Mouse (Mus musculus) urinary bladder, adult 2 months (tissue): ENCODE results near the gene Ttc39b. TPM values are rescaled to one million over a fixed set of nuclear protein-coding genes. Genes with fewer than 3 reads are reported as not detected.
"Not testable (repeated sequence)": the region's sequence is repeated elsewhere in the genome, so short reads cannot be mapped to it uniquely, and the experiment has no call there.

Experiments used
- DNase-seq: peaks from one replicate; pipeline ENCODE4 v3.0.0; 2022; ENCODE audit warnings: low spot score
- polyA plus RNA-seq: library from polyadenylated mRNA; depleted of rRNA; stranded (reverse); fragments of >200 nt; gene quantifications from 2 replicates; pipeline ENCODE4 v1.2.3, GENCODE M21; 2012

Ttc39b gene
- polyA plus RNA-seq, 1 experiment: 6.2 TPM

DNA sequence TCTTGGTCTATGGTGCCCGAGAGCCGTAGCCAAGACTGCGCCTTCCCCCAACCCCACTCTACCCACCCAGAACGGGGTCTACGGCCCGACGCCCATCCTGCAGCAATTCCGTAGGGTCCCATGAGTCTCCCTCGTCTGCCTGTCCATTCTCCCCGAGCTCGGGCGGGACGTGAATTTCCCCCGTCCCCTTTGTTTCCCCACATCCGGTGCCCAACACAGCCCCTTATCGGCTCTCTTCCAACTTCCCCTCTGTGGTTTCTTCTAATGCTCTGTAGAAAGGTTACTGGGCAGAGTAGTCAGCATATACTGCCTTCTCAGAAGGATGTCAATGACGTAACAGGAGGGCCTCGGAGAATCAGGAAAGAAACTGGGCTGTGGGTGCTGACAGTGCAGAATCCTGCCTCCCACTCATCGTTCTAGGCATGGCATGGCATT, 50.4 kb downstream of the Ttc39b start:
- DNase-seq: no peak

DNA sequence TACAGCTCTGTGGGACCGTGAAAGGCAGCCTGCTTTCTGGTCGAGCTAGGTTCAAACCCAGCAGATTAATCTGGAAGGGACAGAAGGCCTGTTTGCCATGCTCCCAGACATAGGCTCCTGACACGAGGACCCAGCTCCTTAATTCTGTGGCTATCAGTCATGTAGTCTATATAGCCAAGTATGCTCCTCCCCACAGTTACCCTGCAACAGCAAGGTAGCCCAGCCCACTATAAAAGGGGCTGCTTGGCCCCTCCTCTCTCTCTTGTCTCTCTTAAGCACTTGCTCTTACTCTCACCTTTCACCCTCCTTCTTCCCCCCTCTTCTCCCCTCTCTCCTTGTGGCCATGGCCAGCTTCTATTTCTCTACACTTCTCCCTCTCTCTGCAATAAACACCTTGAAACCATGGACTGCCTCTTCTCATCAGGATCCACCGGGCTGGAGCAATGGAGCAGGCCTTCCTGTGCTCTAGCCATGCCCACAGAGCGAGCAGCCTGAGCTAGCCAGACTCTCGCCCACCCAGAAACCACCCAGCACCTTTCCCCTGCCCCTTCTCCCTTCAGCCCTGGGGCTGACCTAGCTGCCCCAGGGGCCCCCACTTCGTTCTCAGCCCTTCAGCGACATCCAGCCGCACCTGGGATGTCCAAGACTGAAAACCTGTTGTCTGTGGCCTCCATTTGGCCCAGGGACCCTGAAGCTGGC, 51.0 kb downstream of the Ttc39b start:
- no peak for DNase-seq

DNA sequence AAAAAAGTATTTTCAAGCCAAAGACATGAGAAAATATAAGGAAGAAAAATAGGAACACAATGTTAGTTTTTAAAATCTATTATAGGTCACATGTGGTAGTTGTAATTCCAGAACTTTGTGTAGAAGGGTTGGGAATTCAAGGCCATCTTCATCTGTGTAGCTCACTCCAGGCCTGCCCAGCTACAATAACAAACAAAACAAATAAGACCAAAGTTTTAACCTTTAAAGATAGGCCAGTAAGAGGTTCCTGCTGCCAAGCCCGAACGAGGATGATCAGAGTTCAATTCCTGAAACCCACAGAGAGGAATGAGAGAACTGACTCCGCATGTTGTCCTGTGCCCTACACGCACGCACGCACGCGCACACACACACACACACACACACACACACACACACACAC, 53.6 kb downstream of the Ttc39b start:
- no peak for DNase-seq

DNA sequence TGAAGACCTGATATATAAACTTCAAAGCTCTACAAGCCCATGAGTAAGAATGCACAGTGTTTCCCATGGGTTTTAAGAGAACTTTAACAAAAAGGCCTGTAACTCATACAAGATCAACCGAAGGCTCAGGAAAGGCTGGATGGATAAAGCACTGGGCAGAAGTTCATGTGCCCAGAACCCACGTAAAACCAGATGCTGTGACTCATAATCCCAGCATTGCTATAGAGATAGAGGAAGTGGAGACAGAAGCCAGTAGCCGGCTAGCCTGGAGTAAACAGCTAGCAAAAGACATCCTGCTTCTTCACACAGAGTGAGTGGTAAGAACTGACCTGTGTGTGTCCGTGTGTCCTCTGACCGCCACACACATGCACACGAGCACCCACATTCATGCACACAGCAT, 54.4 kb downstream of the Ttc39b start:
- no peak for DNase-seq

DNA sequence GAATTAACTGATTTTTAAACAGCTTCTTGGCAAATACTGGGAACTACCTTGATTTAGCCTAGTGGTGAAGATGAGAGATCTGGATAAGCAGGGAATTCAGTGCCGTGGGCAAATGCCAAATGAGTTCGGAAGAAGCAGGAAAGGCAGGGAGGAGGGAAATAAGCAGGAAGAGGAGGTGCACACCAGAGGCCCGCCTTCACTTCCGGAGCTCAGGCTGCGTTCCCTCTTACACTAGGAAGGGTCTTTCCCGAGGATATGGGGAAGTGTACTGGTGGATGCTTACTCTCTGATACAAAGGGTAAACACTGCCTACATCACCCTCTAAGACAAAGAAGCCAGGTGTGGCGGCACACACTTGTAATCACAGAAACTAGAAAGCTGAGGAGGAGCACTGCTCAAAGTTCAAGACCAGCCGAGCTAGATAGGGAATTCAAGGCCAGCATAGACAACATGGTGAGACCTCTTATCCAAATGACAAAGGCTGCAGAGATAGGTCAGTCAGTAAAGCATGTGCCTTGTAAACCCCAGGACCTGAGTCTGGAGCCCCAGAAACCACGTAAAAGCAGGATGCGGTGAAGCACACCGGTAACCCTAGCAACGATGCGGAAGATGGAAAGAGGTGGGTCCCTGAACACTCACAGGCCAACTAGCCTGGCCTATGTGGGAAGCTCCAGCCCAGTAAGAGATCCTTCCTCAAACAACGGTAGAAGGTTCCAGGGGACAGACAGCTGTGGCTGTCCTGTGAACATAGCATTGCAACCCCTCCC, 57.9 kb downstream of the Ttc39b start:
- no peak for DNase-seq

DNA sequence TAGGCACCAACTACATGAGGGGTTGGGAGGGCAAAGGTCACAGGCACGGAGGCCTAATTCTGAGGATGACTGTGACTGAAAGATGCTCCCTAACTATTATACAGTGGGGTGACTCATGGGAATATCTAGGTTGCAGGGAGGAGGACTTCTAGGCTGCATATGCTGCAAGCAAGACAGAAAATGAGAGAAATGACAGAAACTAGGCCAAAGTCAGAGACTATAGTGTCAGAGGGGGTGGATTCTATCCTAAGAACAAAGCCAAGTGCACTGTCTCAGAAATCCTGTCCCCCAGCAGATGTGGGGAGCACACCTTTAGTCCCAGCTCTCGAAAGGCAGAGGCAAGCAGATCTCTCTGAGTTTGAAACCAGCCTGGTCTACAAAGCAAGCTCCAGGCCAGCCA, 59.2 kb downstream of the Ttc39b start:
- no peak for DNase-seq

DNA sequence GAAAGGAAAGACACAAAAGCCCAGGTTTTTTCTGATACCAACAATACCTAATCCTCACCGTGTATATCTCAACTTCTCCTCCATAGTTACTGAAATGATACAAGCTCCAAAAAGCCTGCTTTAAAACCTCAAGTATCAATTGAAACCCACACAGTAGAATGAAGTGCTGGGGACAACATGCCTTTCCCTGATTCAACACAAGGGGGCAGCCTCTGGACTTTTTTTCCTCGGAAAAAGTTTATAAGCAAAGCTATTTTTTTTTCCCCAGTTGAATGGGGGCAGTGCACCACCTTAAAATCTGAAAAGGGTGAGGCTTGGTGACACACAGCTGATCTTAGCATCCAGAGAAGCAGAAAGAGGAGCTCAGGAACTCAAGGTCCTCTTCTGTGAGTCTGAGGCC, 62.1 kb downstream of the Ttc39b start:
- no peak for DNase-seq

DNA sequence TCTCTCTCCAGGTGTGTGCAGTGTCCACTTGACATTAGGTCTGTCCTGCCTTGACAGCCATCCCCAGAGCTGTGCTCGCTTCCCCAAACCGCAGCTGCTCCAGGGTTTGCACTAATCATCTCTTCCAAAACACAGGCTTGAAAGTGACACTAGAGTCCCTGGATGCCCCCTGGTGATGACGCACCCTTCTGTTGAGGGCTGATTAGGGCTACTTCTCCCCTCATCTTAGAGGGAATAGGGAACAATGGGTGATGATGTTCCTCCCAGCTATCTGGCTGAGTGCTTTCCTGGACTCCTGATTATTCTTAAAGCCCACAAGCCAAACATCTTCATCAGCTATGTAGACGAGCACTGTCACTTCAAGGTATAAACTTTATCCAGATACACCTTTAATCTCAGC, 64.4 kb downstream of the Ttc39b start:
- no peak for DNase-seq

DNA sequence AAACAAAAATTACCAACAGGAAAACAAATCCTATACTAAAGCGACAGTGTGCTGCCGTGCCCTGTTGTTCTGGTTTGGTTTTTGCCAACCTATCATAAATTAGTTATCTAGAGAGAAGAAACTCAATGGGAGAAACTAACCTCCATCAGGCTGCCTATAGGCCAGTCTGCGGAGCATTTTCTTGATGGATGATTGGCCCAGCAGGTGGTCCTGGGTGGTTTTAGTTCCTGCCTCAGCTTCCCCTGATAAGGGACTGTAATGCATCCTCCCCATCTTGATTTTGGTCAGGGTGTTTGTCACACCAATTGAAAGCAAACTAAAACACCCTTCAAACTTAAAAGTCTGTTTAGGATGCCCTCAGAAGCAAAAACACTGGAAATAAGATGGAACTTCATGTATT, 65.8 kb downstream of the Ttc39b start:
- DNase-seq: no peak

DNA sequence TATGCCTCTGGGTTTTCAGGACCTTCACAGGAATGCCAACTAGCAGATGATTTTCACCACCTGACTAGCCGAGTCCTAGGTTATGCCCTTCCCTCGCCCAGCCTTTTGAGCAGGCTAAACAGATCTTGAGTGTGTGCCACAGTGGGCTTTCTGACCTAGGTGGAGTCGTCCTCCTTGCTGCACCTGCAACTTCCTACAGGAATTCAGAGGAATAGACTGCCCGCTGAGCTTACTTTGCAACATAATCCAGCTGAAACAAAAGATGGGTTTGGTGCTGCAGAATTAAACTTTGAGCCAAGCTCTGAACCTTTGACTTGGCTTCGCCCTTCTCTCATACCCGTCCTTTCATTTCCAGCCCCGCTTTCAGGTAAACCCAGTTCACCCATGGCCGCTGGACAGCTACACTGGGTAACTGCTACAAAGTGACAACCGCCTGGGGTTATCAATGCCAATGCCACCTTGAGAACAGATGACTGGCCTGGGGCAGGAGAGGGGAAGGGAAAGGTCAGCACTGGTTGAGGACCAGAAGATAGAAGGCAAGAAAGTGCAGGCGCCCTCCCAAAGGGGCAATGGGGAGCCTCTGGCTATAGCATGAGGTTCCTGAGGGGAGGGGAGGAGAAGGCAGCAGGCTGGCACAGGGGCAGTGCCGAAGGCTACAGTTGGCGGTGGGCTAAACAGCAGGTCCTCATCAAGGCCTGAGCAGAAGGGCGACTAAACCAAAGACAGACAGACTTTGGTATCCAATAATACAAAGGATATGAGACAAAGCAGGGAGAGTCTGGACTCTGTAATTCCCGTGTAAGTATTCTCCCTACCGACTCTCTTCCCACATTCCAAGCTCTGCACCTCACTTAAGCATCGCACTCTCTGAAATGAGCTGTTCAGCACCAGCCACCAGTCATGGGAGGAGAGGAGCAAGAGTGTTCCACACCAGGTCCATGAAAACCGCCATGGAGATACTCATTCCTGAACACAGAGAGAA, 66.5 kb downstream of the Ttc39b start:
- DNase-seq: no peak

DNA sequence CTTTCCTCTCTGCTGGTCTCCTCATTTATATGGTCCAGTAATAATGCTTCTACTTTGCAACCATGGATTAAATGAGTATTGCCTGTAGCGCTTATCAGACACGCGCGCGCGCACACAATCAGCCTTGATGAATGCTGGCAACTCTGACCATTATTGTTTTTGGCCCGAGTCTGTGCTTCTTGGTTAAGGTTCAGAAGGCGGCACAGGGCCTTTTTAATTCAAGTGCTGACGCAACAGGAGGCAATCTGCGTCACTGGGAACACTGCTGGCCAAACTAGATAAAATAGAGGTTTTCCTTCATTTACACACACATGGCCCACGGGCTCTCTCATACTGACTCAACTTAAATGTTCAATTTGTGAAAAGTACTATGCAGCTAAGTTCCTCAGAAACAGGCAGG, 67.3 kb downstream of the Ttc39b start:
- DNase-seq: no peak

DNA sequence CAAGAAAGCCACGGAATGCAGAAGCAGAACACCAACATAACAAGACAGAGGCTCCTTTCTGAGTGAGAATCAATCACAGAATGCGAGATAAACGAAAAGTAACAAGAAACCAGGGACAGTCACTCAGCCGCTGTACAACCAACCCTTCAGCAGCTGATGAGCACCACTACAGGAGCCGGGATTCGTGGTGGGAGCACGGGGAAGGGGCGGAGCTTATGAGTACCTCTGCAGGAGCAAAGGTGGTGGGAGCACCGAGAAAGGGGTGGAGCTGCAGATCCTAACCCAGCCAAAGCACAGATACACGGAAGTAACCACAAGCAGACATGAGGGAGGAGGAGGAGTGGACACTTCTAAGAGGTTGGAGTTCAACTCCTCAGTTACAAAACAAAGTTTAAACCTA, 69.1 kb downstream of the Ttc39b start:
- no peak for DNase-seq

DNA sequence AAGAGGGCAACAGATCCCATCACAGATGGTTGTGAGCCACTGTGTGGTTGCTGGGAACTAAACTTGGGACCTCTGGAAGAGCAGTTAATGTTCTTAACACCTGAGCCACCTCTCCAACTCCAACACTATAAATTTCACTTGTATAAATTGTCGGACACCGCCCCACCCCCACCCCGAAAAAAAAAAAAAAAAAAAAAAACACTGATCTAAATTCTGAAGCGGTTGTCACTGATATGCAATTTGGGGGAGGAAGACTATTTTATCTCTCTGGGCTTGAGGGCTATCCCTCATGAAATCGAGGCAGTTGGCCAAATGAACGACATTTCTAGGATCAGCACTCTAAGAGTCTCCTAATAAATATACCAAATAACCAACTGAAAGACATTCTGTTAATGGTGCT, 70.4 kb downstream of the Ttc39b start:
- DNase-seq: no peak

DNA sequence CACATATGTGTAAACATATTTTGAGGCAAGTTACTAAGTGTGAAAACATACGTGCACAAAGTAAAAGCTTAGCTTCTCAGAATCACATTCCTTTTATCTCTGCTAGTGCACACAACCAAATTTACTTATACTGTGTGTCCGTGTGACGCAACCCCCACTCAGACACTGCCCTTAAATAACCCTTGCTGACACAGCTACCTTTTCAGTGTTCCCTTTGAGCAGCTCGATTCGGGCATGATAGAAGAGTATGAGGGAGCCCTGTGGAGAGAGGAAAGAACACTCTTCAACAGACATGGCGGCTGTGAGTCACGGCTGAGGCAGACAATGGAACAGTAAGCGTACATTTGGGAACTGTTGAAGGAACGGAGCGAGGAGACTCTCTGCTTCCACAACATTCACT, 80.3 kb downstream of the Ttc39b start:
- DNase-seq: no peak

DNA sequence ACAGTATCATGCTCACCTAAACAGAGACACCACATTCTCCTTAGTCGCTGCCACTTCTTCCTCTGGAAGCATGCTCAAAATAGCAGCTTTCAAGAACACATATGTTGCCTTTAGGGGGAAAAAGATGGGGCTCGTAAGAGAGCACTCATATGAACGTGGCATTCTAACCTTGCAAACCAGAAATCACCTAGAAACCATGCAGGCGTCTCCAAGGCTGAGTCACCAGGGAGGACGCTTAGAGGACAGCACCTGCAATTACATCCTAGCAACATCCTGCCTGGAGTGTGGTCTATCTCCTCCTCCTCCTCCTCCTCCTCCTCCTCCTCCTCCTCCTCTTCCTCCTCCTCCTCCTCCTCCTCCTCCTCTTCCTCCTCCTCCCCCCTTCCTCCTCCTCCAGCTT, 82.4 kb downstream of the Ttc39b start:
- no peak for DNase-seq

DNA sequence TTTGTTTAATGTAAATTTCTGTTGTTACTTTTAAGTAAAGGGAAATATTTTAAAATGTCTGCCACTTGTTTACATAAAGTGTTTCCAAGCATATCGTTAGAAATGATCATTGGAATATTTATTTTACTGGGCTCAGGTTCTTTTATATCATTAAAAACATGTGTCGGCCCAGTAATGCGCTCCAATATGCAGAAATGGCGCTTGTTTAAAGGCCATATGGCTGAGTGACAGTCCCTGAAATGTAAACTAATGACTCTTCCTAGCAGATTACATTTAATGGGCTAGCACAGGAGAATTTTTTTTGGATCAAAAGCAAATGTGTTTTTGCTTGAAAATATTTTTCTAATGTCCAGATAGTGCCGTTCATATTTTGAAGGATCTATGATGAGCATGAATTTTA, 86.4 kb downstream of the Ttc39b start:
- DNase-seq: no peak

DNA sequence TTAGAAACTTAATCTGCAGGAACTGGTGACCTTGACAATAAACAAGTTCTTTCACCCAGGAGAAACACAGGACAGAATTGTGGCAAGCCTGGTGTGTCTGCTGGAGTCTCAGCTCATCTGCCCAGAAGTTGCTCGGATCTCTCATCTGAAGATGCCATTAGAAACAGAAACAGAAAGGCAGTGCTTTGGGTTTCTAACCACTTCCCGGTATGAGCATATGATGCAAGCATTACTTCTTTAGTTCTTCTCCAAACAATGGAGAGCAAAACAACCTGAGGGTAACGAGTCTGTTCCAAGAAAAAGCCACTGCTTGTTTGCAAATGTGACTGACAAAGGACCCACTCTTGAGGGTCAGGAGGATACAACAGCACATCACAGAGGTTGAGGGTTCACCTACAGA, 88.8 kb downstream of the Ttc39b start:
- DNase-seq: not testable (repeated sequence)

DNA sequence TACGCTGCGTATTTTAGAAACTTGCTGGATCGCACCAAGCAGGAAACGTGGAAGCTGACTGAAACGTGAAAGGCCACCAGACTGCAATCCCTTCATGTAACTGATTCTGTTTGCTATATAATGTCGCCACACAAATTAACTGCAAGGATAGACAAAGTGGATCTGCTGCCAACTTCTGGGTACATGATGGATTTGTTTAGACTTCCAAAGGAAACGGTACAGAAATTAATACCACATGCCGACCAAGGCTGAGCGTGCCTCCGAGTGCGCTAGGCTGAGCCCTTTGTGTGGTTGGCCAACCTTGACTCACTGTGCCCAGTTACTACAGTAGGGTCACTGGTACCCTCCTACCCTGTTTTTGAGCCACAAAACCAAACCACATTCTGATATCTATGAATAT, 89.3 kb downstream of the Ttc39b start:
- no peak for DNase-seq

DNA sequence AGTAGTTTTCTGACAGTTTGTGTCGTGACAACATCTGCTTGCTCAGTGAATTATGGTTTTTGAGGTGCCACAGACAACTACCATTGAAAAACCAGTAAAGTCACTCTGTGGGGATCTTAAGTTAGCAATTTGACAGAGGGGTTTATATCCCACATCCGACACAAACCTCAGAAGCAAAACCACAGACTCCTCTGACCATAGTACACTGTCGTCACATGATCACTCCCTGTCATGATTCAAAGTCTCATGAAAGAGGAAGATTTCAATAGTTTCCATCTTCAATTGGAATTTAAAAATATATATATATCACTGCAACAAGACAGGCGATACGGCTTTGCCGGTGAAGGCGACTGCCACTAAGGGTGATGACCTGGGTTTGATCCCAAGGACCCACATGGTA, 89.9 kb downstream of the Ttc39b start:
- DNase-seq: no peak

DNA sequence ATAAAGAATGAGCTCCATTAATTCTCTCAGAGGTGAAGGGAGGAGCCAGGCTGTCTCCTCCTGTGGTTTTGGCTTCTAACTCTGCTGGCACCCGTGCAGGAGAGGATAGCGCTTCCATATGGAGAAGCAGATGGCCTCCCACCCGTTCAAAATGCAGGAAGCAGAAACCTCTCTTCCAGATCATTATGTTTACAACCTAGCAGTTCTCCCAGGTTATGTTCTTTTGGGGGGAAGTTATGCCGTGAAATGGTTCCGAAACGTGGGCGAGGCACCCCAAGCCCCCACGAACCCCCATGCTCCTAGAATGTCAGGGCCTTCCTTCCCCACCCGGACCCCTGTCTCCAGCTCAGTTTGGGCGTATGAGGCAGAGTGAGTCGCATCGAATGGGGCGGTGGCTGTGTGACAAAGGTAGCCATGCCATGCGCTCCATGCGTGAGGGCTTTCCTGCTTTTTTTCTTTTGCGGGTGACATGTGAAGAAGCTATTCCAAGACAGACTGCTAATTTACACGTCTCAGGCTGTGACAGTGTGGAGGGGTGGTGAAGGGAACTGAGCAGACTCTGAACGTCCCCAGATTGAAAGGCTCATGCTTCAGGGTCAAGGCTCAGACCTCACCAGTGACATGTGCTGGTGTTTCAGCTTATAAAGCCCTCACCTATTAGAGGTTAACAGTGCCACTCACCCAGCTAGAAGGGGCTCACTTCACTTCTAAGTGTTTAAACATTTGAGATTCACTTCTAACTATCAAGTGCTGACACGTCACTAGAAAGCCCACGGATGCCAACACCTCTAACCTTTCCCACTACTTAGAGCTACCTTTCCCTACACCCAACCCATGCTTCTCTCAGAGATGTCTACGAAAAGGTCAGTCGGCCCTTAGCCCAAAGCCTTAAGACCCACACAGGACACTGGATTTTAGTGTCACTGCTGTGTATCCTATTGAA, 90.6 kb downstream of the Ttc39b start:
- no peak for DNase-seq

DNA sequence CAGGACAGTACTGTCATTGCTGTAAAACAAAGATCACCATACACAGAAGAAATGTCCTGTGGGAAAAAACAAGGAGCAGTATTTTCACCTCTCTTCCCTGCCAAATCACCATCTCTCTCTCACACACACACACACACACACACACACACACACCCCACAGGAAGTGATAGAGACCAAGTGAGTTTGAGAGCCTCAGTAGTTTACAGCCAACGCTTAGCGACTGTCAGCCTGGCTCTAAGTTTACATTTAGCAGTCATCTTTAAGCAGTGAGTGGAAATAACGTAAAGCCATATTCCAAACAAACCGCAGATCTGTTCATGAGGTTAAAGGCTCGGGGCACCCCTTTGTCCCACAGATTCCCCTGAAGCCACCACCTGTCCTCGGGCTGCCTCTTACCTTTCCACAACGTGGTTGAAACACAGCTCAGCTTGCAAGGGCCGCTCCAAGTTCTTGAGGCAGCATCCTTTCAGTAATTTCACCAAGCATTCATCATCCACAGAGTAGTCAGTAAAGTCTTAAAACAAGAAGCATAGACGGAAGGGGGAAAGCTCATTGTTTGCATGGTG, 91.7 kb downstream of the Ttc39b start:
- DNase-seq: no peak
